Mouse (Mus musculus) liver, adult 2 months (tissue): Measurements from ENCODE around the gene Spata13.

Experiments
- CTCF ChIP-seq: fragments of 200-500 bp; IDR thresholded peaks from 2 replicates; pipeline ENCODE4 v1.5.1; 2011; ENCODE audit warnings: low read depth, low read length, control low read depth
- POLR2A ChIP-seq: fragments of 200-500 bp; IDR thresholded peaks from 2 replicates; pipeline ENCODE4 v1.6.1; 2011; ENCODE audit warnings: low read length, control low read depth; ENCODE audit not compliant: insufficient read depth; ENCODE audit errors: extremely low read depth

- TF ChIP-seq POLR2A = no peak
- no peak for TF ChIP-seq CTCF
Observed at GRCm38 (mm10) chr14:60653977-60654376, 20.2 kb downstream of the Spata13 start.
